Mouse (Mus musculus) retina, adult 2 months (tissue): ENCODE data around the gene Eras.
"Not testable (repeated sequence)": the region's sequence is repeated elsewhere in the genome, so short reads cannot be mapped to it uniquely, and the experiment has no call there.

Experiments used
- DNase-seq: peaks from one replicate; pipeline ENCODE4 v3.0.0-alpha.2; 2012; ENCODE audit warnings: low read depth, low spot score

Eras gene

DNA sequence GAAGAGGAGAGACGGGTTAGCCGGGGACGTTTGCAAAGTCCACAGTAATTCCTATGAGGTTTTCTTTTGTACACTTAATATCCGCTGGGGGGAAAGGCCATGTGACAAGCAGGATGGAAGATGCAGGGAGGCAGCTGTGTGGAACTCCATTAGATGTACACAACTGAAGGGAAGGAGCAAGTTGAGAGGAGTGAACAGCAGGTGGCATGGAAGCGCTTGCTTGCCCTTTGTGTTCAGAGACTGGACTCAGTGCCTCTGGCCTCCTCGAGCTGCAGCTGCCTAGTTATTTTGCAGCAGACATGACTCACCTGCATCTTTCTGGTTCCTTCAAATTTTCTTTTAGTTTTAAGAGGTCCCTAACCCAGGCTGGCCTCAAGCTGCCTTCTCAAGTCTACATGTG is 17.9 kb downstream of the Eras start:
- DNase-seq: no peak

DNA sequence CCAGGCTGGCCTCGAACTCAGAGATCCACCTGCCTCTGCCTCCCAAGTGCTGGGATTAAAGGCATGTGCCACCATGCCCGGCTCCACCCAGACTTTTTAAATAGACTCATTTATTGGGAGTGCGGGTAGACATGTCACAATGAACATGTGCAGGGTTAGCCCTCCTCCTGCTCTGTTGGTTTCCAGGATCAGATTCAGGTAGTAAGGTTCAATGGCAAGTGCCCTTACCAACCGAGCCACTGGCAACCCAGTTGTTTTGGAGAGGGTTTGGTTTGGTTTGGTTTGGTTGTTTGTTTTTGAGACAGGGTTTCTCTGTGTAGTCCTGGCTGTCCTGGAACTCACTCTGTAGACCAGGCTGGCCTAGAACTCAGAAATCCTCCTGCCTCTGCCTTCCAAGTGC is 19.2 kb downstream of the Eras start, which contains the start of gene Gm10490:
Gm10490 (plus strand) TSS at position 301 of the 400 bp plus-strand sequence.
- DNase-seq: not testable (repeated sequence)

DNA sequence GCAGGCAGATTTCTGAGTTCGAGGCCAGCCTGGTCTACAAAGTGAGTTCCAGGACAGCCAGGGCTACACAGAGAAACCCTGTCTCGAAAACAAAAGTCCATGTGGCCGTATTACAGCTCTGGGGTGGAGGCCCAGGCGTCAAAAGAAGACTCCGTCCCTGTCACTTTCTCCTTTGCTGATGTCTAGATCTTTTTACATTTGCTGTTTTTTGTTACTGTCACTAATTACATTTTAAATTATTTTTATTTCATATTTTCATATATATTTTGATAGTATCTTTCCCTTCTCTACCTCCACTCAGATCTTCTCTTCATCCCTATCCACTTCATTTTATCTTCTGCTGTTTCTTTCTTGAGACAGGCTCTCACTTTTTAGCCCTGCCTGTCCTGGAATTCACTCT is 20.7 kb downstream of the Eras start, which contains the start of gene Gm10491:
Gm10491 (minus strand) TSS at position 101 of the 400 bp plus-strand sequence.
- no peak for DNase-seq

DNA sequence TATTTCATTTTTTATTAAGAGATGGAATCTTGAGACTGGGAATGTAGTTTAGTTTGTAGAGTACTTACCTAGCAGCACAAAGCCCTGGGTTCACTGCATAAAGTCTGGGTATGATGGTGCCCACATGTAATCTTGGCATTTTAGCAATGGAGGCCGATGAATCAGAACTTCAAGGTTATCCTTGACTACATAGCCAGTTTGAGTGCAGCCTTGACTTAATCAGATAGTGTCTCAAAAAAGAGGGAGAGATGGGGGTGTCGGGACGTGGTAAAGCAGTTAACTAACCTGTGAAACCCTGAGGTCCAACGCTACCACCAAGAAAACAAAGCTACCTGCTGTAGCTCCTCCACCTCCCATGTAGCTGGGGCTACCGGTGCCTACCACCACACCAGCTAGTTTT is 24.0 kb downstream of the Eras start:
- DNase-seq: no peak

DNA sequence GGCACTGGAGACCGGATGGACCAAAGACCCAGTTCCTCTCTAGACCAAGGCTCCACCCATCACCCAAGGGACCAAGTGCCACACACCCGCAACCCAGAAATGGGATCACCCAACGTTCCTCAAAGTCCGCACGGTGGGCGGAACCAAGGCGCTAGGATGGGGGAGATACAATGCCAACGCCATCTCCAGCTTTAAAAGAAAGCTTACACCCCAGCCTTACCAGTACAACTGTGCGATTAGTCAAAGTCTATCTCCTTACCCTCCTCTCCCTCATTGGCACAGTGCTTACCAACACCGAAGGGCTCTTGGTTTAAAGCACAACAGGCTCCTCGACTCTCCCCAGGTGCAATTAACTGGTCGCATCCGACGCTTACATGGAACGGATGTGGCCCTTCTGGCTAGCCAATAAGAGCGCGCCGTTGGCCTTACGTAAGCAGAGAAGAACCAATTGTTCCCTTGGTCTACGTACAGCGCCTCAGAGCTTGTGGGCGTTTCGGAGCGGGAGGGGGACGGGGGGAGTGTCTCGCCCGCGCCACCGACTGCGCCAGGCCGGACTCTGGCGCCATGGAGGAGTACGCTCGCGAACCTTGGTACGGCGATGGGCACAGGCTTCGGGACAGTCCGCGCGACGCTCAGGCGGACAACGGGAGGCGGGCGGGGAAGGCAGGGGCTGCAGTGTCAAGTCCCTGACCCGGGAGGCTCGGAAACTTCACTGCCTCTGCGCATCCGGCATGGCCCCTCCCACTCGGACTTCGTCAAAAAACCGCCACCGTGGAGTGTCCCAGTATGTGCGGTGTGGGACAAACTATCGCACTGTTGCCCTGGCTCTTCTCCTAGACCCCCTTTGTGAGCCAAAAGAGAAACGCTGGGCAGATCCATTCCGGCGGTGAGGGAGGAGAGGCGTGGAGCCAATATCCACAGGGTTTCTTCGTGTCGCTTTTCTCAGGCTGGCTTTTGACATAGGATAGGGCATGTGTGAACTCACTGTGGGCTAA is 29.2 kb downstream of the Eras start, which contains the start of the genes Pqbp1 and Timm17b:
Pqbp1 (minus strand) TSS at position 390 of the 995 bp plus-strand sequence.
Timm17b (plus strand) TSS at position 478 of the 995 bp plus-strand sequence.
- DNase-seq: peak; percentile 78

DNA sequence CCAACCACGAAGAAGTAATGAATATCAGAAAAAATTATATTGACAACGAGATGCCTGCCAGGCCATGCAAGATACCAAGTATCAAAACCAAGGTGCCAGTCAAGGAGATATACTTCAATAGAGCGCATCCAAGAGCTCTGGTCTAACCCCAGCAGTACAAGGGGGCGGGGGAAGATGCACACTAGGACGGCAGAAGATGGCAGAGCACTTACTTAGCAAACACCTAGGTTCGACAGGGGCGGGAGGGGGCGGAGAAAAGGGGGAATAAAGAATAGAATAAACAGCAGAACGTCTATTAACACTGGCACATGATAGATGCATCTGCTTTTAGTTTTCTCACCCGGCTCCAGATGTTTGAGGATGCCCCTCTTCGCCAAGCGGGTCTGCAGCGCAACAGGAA is 30.2 kb downstream of the Eras start:
- no peak for DNase-seq

DNA sequence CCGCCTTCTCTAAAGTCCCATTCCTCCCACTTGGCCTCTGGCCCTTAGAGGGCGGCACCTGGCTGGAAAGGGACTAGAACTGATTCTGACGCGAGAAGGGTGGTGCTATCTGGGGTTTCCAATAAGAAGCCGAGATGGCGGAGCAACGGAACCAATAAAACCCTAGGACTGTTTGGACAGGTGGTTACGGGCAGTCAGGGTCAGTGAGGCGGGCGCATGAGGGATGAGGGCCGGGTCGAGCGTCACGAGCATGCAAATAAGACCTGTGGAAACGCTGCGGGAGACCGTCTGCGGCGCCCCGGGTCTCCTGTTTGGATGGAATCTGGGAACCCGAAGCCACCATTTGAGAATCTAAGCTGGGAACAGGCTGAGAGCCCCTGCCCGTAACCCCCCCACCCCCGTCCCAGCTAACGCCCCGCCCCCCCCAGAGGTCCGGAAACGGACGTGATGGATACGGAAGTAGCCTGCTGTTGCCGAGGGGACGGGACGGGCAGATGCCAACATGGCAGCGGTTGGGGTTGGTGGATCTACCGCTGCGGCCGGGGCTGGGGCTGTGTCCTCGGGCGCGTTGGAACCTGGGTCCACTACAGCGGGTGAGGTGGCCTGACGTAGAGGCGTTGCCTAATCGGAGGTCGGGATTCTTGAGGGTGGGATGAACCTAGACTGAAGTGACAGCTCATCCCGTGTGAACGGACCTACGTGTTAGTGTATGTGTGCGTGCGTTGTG is 44.4 kb downstream of the Eras start, which contains the start of gene Slc35a2:
Slc35a2 (plus strand) TSS at position 188 of the 727 bp plus-strand sequence.
- peak; percentile 76 for DNase-seq

DNA sequence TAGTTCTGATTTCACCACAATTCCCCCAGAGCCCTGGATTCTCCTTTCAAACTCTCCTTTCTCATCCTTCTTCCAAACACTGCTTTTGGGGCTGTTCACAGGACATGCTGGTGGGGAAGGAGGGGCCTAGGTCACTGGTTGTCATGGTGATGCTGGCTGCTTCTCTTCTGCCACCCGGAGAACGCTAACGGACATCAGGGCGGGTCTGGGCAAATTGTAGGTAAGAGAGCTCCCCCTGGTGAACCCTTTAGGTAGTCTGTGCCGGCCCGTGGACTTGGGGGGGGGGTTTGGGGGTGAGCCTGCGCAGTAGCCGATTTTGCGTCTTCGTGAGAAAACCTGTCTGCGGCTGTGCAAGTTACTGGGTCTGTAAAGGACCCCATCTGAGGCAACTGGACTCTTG is 48.6 kb downstream of the Eras start:
- DNase-seq: peak; percentile 52

DNA sequence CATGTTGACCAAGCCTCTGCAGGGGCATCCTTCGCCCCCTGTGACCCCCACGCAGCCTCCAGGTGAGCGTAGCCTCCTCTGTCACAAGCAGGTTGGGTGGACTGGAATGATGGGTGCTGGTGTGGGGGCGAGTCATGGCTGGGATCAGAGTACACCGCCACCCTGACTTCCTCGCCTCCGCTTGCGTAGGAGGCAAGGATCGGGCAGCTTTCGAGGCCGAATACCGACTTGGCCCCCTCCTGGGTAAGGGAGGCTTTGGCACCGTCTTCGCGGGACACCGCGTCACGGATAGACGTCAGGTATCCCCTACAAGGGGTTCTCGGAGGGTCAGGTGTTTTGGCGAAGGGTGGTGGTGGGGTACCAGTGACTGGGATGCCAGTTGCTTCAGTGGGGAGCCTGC is 49.9 kb downstream of the Eras start:
- no peak for DNase-seq

DNA sequence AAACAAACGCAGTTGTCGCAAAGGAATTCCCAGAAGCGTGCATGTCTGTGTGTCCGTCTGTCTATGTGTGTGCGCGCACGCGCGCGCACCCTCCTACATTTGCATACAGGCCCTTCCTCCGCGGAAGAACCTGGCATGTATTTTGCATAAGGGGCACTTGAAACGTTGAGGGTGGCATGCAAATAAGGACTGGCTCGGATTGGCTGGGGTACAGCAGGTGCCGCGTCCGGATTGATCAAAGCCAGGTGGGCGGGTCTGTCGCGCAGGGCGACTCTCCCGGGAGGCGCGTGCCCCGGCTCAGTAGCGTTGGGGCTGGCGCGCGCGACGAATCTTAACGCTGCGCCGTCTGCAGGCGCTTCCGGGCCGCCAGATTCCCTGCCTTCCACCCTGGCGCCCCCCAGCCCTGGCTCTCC is 50.4 kb downstream of the Eras start, which contains the start of gene Pim2:
Pim2 (plus strand) TSS at position 256 of the 413 bp plus-strand sequence.
- DNase-seq: peak; percentile 71
